Mouse (Mus musculus): ENCODE results near the gene Dnajc5.

Gene Dnajc5

DNA sequence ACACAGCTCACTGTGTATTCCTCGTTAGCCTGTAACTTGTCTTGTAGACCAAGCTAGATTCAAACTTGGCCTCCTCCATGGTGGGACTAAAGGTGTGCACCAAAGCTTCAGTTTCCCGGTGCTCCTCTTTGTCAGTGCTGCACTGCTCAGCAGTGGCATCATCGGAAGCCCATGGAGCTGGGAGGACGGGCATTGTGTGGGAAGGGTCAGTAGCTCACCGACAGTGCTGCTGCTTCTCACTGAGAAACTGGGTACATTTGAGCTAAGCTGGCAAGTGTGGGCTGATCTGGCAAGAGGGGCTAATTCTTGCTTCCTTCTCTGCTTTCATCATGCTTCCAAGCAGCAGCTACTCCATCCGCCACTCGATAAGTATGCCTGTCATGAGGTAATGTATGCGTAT, 9.1 kb upstream of the Dnajc5 start:
- DNase-seq (ENCODE audit: low spot score in 2 of 2): no peak

DNA sequence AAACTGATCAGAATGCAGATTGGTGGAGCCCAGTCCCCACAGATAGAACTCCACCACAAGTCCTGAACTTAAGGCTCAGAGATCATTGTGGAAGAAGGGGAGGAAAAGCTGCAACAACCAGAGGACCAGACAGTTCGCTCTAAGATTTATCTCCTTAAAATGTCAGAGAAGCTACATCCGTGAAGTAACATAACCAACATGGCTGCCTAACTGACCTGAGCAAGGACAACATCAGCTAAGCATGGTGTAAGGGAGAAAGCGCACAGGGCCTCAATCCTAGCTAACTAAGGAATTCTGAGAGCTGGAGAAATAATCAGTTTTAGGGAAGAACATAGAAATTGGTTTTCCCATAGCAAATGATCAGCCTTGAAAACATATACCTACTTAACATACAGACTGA, 1.1 kb upstream of the Dnajc5 start:
- no peak for DNase-seq (ENCODE audit: low spot score in 2 of 2)

DNA sequence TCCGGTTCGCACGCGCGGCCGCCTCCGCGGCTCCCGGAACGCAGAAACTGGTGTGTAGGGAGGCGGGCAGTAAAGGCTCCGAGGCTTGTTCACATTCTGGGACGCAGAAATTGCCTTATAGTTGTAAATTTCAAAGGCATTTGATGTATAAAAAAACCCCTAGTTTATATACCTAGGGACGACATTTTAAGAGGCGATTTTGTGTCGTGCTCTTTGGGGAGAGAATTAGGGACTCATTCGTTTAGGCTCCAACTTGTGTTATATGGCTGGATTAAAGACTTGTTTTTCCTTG, 597 bp downstream of the Dnajc5 start:
- DNase-seq (ENCODE audit: low spot score in 2 of 2): no peak

DNA sequence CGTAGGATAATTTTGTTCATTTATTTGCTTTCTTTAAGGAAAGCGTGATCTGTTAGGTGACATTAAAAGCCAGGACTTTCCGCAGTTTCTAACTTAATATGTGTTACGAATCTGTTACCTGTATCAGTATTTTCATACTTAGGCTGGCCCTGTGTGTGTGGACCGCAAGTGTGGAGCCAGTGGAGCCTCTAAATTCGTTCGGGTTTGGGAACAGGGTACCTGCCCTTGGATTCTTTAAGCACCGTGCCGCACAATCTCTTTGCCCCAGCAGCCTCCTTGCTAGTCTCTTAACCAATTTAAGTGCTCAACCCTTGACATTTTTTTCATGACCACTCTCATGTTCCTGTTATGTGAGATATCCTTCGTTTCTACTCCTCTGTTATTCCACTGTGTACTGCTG, 1.2 kb downstream of the Dnajc5 start:
- no peak for DNase-seq (ENCODE audit: low spot score in 2 of 2)

DNA sequence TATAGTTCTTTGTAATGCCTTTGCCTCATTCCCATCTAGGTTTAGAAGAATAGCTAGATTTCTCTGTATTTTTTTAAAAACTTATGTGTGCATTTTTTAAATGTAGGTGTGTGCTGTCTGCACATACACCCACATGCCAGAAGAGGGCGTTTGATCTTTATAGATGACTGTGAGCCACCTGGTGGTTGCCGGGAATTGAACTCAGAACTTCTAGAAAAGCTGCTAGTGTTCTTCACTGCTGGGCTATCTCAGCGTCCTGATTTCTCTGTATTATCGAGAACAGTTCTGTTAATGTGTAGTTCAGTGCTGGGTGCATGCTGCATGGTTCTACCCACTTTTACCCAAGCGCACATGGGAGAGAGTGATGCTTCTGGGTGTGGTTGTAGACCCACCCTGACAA, 2.5 kb downstream of the Dnajc5 start:
- no peak for DNase-seq (ENCODE audit: low spot score in 2 of 2)

DNA sequence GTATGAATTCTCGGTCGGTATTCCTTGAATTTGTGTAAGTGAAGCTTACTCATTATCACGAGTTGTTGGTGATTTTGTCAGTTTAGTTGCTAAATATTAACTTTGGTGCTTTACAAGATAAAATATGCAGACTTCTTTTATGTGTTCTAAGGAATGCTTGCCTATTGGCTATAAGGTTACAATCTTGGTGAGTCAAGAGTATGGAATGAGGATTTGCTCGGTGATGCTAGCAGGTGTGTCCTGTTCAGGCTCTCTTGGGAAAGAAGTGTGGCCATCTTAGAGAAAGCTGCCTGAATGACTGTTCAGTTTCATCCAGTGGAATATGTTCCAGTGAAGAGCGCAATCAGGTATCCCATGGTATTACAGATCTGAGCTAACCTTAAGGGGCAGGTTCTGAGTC, 5.2 kb downstream of the Dnajc5 start:
- no peak for DNase-seq (ENCODE audit: low spot score in 2 of 2)

DNA sequence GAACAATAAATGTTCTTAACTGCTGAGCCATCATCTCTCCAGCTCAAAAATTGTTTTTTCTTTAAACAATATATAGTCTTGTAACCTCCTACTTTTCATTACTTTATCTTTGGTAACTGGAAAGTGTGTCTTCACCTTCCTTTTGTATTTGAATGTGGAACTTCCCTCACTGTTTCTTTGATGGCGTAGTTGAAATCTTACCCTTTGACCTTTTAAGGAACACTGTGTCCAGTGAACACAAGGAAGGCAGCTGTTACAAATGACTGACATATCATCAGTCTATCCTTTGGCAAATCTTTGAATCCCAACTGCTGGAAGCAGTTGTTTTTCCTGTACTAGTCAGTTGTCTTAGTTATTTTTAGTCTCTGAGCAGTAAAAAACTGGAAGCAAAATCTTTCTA, 8.8 kb downstream of the Dnajc5 start:
- no peak for DNase-seq (ENCODE audit: low spot score in 2 of 2)

DNA sequence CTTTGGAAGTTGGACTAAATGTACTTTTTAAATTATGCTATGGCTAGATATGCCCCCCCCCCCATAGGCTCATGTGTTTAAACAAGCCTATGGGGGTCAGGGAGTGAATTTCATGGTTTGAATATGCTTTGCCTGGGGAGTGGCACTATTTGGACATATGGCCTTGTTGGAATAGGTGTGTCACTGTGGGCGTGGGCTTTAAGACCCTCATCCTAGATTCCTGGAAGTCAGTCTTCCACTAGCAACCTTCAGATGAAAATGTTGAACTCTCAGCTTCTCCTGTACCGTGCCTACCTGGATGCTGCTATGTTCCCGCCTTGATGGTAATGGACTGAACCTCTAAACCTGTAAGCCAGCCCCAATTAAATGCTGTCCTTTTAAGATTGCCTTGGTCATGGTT, 12.3 kb downstream of the Dnajc5 start:
- DNase-seq (ENCODE audit: low spot score in 2 of 2): no peak

DNA sequence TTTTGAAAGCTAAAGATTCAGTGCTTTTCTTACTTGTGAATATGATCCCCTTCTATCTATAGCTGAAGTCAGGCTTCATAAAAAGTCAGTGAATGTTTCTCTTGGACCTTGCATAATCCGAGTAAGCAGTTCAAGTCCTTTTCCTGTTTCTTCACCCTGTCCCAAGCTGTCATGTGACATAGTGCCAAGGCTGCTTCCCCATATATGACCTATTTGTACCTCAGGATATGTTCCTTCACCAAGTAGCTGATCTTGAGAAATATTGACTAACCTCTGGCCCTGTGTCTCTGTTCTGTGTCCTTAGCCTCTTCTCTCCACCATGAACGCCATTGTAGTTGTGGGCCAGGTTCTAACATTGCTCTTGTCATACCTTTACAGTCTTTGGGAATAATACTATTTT, 16.1 kb downstream of the Dnajc5 start:
- DNase-seq (ENCODE audit: low spot score in 2 of 2): no peak

DNA sequence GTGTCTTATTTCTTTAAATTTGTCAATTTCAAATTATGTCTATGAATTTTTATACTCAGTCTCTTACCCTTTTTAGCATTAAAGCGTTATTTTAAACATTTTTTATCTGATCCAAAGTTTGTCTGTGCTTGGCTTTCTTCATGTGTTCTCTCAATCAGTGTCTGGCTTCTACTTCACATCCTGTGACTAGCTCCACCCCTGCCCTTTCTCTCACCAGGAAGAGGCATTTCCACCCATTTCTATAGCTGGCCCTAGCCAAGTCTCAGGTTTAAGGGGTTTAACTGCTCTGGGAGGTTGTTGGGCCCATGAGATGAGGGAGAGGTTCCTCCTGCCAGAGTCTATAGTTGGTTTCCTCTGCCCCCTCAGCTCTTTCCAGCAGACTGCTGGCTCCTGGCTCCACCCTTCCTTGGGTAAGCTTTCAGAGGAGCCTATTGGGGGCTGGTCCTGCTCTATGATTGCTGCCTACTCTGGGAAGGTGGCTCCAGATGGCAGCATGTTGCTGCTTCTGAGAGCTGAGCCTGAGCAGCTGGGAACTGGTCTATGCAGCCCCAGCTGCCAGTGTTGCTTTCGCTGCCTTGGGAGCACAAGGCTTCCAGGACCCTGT, 17.3 kb downstream of the Dnajc5 start:
- peak; percentile 33 to 65 for DNase-seq (ENCODE audit: low spot score in 2 of 2)

DNA sequence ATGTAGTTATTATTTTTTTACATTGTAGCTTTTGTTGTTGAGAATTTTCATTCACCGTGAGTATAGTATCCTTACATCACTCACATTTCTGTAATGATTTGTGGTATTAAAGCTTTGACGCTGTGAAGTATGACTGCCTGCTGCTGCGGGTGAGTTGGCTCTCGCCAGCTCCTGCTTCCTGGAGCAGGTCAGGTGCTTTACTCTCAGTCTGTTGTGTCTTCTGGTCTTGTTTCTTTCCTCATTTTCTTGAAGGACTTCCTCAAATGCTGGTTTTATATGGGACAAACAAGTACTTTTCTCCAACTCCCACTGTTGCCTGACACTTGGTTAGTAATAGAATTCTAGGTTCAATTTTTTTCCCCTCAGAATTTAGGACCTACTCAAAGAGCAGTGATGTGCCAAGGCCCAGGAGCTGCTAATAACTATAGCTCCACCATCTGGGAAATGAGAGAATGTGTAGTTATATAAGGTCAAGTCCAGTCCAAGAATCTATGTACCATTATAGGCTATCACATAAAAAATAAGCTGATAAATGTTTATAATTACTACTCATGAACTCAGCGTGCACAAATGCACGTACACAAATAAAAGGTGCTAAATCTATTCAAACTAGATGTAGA, 21.6 kb downstream of the Dnajc5 start:
- no peak for DNase-seq (ENCODE audit: low spot score in 2 of 2)

DNA sequence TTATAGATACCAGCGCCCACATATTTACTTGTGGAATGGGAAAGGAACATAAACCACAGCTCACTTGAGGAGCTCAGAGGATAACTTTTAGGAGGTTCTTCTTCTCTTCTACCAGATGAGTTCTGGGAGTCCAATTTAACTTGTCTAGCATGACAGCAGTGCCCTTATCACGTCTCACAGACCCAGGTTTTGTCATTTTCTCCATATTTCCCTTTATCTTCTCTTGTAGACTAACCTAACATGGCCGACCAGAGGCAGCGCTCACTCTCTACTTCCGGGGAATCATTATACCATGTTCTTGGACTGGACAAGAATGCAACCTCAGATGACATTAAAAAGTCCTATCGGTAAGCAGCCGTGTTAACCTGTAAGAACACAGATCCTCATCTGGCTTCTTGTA, 25.9 kb downstream of the Dnajc5 start:
- no peak for DNase-seq (ENCODE audit: low spot score in 2 of 2)

DNA sequence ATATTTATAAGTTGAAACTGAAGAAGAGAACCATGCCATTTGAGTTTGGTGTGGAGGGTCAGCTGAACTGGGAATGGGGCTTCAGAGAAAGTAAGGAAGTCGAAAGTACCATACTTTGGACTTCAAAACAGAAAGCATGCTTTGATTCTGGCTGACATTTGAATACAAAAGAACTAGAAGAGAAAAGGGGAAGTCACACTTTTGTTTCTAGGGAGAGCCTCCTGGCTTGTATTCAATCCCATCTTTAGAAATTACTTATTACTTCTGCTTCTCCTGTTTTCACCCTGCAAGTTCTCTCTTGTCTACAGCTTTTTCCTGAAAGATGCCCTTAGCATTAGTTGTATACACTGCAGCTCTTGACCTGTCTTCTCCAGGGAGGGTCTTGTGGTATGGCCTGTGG, 27.9 kb downstream of the Dnajc5 start:
- DNase-seq (ENCODE audit: low spot score in 2 of 2): no peak

DNA sequence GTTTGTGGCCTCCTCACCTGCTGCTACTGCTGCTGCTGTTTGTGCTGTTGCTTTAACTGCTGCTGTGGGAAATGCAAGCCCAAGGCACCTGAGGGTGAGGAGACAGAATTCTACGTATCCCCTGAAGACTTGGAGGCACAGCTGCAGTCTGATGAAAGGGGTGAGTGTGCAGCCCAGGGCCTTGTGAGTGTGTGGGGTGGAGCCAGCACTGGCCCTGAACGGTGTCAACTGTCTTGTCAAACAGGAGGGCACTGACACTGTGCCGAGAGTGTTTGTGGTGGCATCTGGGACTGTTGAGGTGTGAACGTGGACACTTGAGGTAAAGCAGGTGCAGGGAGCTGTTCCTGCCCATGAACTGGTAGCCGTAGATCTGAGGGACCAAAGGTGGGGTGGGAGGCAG, 28.4 kb downstream of the Dnajc5 start:
- DNase-seq (ENCODE audit: low spot score in 2 of 2): no peak

DNA sequence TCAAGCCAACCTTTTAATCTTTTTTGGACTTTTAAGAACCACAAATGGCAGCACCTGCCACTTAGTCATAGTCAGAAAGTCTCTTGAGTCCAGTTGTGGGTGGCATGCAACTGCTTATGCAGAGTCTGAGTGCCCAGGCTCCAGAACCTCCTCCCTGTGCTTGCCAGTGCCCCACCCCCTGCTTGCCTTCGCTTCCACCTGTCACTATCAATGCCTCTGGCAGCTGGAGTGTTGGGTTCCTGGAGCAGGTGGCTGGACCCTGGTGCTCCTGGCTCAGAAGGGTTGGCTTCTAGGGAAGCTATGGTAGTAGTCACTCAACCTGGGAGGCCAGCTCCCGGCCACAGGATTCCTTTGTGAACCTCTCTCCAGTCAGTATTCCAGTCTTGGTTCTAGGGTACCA, 29.9 kb downstream of the Dnajc5 start:
- DNase-seq (ENCODE audit: low spot score in 2 of 2): no peak

DNA sequence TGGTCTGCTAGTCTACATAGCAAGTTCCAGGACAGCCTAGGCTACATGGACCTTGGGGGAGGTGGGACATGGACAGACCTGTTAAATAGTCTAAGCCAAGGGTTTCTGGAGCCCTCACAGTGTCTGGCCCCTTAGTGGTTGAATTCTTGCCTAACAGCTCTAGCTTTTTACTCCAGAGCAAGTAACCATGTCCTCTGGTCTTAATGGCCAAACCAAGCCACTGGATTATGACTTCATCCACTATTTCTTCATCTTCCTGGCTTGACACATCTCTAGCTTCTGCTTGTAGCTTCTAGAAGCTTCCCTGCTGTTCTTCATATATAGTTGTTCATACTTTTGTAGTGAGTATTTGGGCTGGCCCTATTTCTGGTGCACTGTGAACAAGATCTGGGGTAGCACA, 33.5 kb downstream of the Dnajc5 start:
- no peak for DNase-seq (ENCODE audit: low spot score in 2 of 2)

DNA sequence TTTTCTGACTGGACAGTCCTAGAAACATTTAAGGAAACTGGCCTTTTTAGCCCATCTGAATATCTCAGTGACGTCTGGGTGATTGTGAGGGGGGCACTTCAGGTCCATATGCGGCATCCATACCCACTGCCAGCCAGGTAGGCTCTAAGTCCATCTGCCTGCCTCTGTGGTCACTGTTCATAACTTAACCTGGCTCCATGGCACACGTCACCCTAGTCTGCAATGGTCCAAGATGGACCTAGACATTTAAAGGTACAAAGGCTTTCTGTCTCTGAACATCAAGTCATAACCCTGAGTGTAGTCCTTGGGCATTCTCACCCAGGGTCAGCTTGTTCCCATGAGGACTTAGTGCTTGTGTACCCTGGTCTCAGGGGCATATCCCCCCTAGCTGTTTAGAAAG, 47.1 kb downstream of the Dnajc5 start:
- no peak for DNase-seq (ENCODE audit: low spot score in 2 of 2)

DNA sequence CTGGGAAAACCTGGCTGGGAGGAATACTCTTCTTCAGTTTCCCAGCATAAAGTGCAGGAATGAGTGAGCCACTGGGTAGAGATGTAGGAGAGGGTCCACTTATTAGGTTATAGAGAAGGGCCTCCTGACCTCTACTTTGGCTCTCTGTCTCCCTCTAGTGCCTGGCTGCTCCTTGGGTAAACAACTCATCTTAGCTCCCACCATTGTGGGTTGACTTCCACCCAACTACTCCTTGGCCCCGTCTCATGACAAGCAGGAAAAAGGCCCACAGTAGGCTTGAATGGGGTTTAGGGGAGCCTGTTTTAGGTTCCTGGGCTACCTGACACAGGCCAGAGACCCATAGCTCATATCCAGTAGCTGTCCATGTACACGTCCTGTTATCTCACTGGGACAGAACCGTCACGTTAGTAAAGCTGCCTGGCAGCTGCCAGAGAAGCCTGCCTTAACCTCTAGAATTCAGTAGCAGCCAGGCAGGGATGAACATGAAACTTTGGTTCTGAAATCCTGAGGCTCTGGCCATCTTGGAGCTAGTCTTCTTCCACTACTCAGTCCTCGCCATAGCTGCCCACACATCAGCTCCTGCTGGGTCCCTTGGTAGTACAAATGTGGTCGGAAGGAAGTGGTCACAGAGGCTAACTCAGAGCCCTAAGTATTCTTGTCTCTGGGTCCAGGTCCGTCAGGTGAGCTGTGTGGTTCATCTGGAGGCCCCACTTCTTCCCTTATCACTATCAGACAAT, 48.2 kb downstream of the Dnajc5 start:
- DNase-seq (ENCODE audit: low spot score in 2 of 2): no peak

DNA sequence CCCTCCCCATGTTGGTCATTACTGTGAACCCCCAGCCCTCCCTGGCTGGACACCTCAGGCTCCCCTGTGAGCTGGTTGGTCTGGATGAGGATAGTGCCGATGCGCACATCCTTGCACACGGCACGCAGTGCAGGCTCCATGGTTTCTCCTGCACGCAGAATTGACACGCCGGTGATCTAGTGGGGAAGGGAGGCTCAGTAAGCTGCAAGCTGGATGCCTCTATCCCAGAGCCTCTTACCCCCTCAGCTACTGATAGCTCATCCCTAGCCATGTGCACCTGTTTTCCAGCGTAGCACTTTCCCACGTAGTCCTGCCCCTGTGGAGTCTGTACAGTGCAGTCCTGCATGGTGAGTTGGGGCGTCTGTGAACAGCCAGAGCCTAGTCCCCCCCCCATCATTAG, 49.6 kb downstream of the Dnajc5 start:
- no peak for DNase-seq (ENCODE audit: low spot score in 2 of 2)

DNA sequence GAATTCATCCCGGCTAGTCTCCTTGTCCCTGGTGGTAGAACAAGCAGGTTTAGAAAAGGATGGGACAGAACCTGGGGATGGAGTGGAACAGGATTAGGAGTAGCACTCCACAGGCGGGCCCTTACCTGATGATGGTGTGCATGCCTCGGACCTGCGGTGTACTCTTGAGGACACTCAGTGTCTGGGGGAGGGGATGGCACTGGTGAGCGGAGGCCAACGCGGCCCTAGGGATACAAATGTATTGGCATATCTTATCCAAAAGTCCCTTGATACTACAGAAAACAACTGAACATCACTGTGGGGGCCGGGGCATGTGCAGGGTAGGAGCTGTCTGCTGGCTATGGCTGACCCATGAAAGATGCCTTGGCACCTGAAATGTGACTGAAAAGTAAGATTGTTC, 50.1 kb downstream of the Dnajc5 start:
- no peak for DNase-seq (ENCODE audit: low spot score in 2 of 2)

DNA sequence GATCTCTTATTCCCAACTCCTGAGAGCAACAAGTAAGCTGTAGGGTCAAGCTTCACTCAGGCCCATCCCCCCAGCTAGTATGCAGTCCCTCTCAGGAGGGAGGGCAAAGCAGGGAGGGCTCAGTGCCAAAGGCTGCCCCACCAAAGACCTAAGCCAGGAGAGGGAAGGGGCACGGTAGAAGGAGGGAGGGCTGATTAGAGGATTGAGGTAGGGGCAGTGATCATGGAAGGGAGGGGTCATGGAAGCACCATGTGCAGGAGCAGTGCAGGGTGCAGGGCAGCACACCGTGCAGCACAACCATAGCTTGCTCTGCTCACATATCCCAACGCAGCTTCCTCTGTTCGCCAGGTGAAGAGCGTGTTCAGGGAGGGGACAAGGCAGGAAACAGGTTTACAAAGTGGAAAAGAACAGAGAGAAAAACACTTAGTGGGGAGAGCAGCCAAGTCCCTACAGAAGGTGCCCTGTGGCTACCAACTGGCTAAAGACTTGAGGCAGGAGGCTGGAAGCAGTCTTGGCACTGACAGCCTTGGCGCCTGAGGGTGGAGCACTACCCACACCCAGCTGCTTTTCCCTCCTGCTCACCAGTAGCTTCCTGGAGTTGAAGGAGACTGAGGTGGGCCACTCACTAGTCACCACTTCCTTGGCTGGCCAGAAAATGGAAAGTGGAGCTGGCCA, 50.8 kb downstream of the Dnajc5 start:
- DNase-seq (ENCODE audit: low spot score in 2 of 2): peak in 1 of 2 experiments; percentile 6

DNA sequence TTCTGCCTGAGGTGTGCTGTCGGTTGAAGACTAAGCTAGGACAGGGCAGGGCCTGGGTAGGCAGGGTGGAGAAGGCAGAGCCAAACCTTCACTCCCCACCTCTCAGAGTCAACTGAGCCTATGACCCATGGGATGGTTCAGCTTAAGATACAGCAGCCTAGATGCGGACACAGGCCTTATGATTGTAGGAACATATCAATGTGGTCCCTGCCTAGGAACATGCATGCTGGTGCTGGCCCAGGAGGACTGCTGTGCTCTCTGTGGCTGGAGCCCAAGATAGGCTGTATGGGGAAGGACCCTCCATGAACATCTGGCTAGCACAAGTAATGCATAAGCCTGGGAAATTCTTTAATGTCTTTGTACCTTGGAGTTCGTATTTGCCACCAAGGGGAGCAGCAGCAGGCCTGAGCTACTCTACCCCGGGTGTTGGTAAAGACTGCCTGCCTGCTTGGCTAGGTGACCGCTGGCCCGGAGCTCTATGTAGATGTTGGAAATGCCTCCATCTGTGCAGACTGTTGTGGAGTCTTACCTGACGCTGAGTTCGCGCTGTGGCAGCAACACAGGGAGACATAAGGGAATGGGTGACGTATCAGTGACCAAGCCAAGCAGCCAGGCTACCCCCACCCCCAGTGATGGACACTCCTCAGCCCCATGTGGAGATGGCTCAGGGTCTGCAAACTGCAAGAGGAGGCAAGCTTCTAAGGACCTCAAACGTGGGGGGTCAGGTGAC, 51.8 kb downstream of the Dnajc5 start:
- no peak for DNase-seq (ENCODE audit: low spot score in 2 of 2)
